Mouse (Mus musculus) MEL (cell line): Measurements from ENCODE around the gene Mcoln1. TPM values are rescaled to one million over a fixed set of nuclear protein-coding genes. Genes with fewer than 3 reads are reported as not detected.

ENCODE experiments used
- DNase-seq: peaks from one replicate; pipeline ENCODE4 v3.0.0; 2011; ENCODE audit warnings: low read depth, low spot score
- H3K27ac ChIP-seq: 2 replicates; pipeline ENCODE4 v1.5.1; 2012; ENCODE audit warnings: low read depth, mild to moderate bottlenecking, control low read depth, low read length, moderate library complexity; ENCODE audit not compliant: control insufficient read depth
- H3K27me3 ChIP-seq, 2 experiments: fragments of 150-350 bp in 1 of 2; sonication (generic) in 1 of 2; 2 replicates each; pipeline ENCODE4 v1.6.1; 2012; ENCODE audit warnings: low read length in 2 of 2, mild to moderate bottlenecking in 2 of 2, improper control_type of control experiment in 1 of 2, moderate library complexity in 1 of 2; ENCODE audit not compliant: insufficient read depth in 2 of 2, control insufficient read depth in 1 of 2
- H3K36me3 ChIP-seq, 2 experiments: 2 replicates each; pipeline ENCODE4 v1.6.1; 2012 to 2014; ENCODE audit warnings: low read length in 2 of 2, improper control_type of control experiment in 1 of 2, inconsistent platforms in 1 of 2, mild to moderate bottlenecking in 1 of 2; ENCODE audit not compliant: insufficient read depth in 2 of 2, control insufficient read depth in 1 of 2
- H3K4me1 ChIP-seq, 2 experiments: fragments of 150-350 bp in 1 of 2; sonication (generic) in 1 of 2; 2 replicates each; pipeline ENCODE4 v1.6.1; 2012; ENCODE audit warnings: low read length in 2 of 2, improper control_type of control experiment in 1 of 2, mild to moderate bottlenecking in 1 of 2; ENCODE audit not compliant: insufficient read depth in 2 of 2, control insufficient read depth in 1 of 2
- H3K4me3 ChIP-seq, 2 experiments: fragments of 150-350 bp in 1 of 2; sonication (generic) in 1 of 2; 2 replicates each; pipeline ENCODE4 v1.5.1; 2012; ENCODE audit warnings: low read depth in 2 of 2, low read length in 2 of 2, mild to moderate bottlenecking in 2 of 2, moderate library complexity in 2 of 2, control low read depth in 1 of 2, improper control_type of control experiment in 1 of 2; ENCODE audit not compliant: control insufficient read depth in 1 of 2, insufficient read depth in 1 of 2
- H3K79me2 ChIP-seq: 2 replicates; pipeline ENCODE4 v1.6.1; 2012; ENCODE audit warnings: mild to moderate bottlenecking, low read length, moderate library complexity; ENCODE audit not compliant: control insufficient read depth, poor library complexity, insufficient read depth
- H3K9ac ChIP-seq: 2 replicates; pipeline ENCODE4 v1.6.1; 2012; ENCODE audit warnings: low read depth, mild to moderate bottlenecking, control low read depth, low read length, moderate library complexity; ENCODE audit not compliant: control insufficient read depth, poor library complexity, severe bottlenecking
- H3K9me3 ChIP-seq: fragments of 150-350 bp; sonication (generic); replicated peaks from 2 replicates; pipeline ENCODE4 v1.6.1; 2012; ENCODE audit warnings: mild to moderate bottlenecking, low read length, improper control_type of control experiment, moderate library complexity; ENCODE audit not compliant: insufficient read depth
- BHLHE40 ChIP-seq: IDR thresholded peaks from 2 replicates; pipeline ENCODE4 v1.6.1; 2012; ENCODE audit warnings: low read depth, mild to moderate bottlenecking, inconsistent platforms, low read length, improper control_type of control experiment, borderline replicate concordance
- CHD1 ChIP-seq: IDR thresholded peaks from 2 replicates; pipeline ENCODE4 v1.6.1; 2012; ENCODE audit warnings: low read depth, mild to moderate bottlenecking, inconsistent platforms, low read length, improper control_type of control experiment
- CTCF ChIP-seq, 3 experiments: IDR thresholded peaks in 2 of 3; conservative IDR thresholded peaks in 1 of 3; 2 replicates each; pipeline ENCODE4 v1.5.1; 2011 to 2012; ENCODE audit warnings: low read length in 3 of 3, low read depth in 2 of 3, mild to moderate bottlenecking in 2 of 3, improper control_type of control experiment in 1 of 3, inconsistent platforms in 1 of 3, mixed read lengths in 1 of 3, moderate library complexity in 1 of 3; ENCODE audit not compliant: control insufficient read depth in 1 of 3, insufficient read depth in 1 of 3, poor library complexity in 1 of 3, severe bottlenecking in 1 of 3
- E2F4 ChIP-seq: IDR thresholded peaks from 2 replicates; pipeline ENCODE4 v1.6.1; 2011; ENCODE audit warnings: low read depth, low read length, improper control_type of control experiment, borderline replicate concordance
- ELF1 ChIP-seq: IDR thresholded peaks from 2 replicates; pipeline ENCODE4 v1.6.1; 2014; ENCODE audit warnings: low read depth, mild to moderate bottlenecking, inconsistent platforms, low read length, improper control_type of control experiment, moderate library complexity
- ETS1 ChIP-seq: IDR thresholded peaks from 2 replicates; pipeline ENCODE4 v1.6.1; 2012; ENCODE audit warnings: low read depth, mild to moderate bottlenecking, inconsistent platforms, low read length, improper control_type of control experiment, moderate library complexity
- GATA1 ChIP-seq: IDR thresholded peaks from 2 replicates; pipeline ENCODE4 v1.6.1; 2011; ENCODE audit warnings: low read depth, low read length, improper control_type of control experiment
- HCFC1 ChIP-seq: IDR thresholded peaks from 2 replicates; pipeline ENCODE4 v1.6.1; 2012; ENCODE audit warnings: low read depth, mild to moderate bottlenecking, inconsistent platforms, low read length, improper control_type of control experiment, moderate library complexity
- JUND ChIP-seq: IDR thresholded peaks from 2 replicates; pipeline ENCODE4 v1.6.1; 2011; ENCODE audit warnings: low read depth, mild to moderate bottlenecking, improper control_type of control experiment, low read length
- KAT2A ChIP-seq: conservative IDR thresholded peaks from 2 replicates; pipeline ENCODE4 v1.6.1; 2012; ENCODE audit warnings: low read depth, low read length, improper control_type of control experiment, inconsistent platforms
- MAX ChIP-seq: IDR thresholded peaks from 2 replicates; pipeline ENCODE4 v1.6.1; 2011; ENCODE audit warnings: low read length, improper control_type of control experiment
- MEF2A ChIP-seq: IDR thresholded peaks from 2 replicates; pipeline ENCODE4 v1.6.1; 2014; ENCODE audit warnings: low read depth, mild to moderate bottlenecking, inconsistent platforms, low read length, improper control_type of control experiment; ENCODE audit not compliant: poor library complexity, insufficient replicate concordance, severe bottlenecking; ENCODE audit errors: extremely low read depth
- MYB ChIP-seq: IDR thresholded peaks from 2 replicates; pipeline ENCODE4 v1.6.1; 2011; ENCODE audit warnings: mild to moderate bottlenecking, low read depth, low read length, improper control_type of control experiment
- MYC ChIP-seq: IDR thresholded peaks from 2 replicates; pipeline ENCODE4 v1.6.1; 2011; ENCODE audit warnings: low read depth, mild to moderate bottlenecking, low read length, improper control_type of control experiment, moderate library complexity
- NRF1 ChIP-seq: IDR thresholded peaks from 2 replicates; pipeline ENCODE4 v1.6.1; 2014; ENCODE audit warnings: low read depth, mild to moderate bottlenecking, inconsistent platforms, low read length, improper control_type of control experiment, moderate library complexity; ENCODE audit not compliant: poor library complexity, insufficient read depth, severe bottlenecking
- POLR2AphosphoS5 ChIP-seq: IDR thresholded peaks from 2 replicates; pipeline ENCODE4 v1.6.1; 2012; ENCODE audit warnings: low read depth, borderline replicate concordance, mild to moderate bottlenecking, inconsistent platforms, low read length, moderate library complexity, mixed read lengths
- RAD21 ChIP-seq: IDR thresholded peaks from 2 replicates; pipeline ENCODE4 v1.6.1; 2011; ENCODE audit warnings: mild to moderate bottlenecking, low read depth, low read length, improper control_type of control experiment
- RCOR1 ChIP-seq: IDR thresholded peaks from 2 replicates; pipeline ENCODE4 v1.6.1; 2012; ENCODE audit warnings: low read depth, mild to moderate bottlenecking, inconsistent platforms, low read length, improper control_type of control experiment
- SIN3A ChIP-seq: IDR thresholded peaks from 2 replicates; pipeline ENCODE4 v1.6.1; 2012; ENCODE audit warnings: low read length, improper control_type of control experiment, inconsistent platforms
- TAL1 ChIP-seq: IDR thresholded peaks from 2 replicates; pipeline ENCODE4 v1.6.1; 2012; ENCODE audit warnings: mild to moderate bottlenecking, inconsistent platforms, low read length, moderate library complexity, mixed read lengths
- TBP ChIP-seq: IDR thresholded peaks from 2 replicates; pipeline ENCODE4 v1.8.0; 2011; ENCODE audit warnings: low read depth, low read length, improper control_type of control experiment
- UBTF ChIP-seq: IDR thresholded peaks from 2 replicates; pipeline ENCODE4 v1.6.1; 2012; ENCODE audit warnings: low read depth, mild to moderate bottlenecking, inconsistent platforms, low read length, improper control_type of control experiment, moderate library complexity, borderline replicate concordance; ENCODE audit not compliant: insufficient read depth
- USF1 ChIP-seq: IDR thresholded peaks from 2 replicates; pipeline ENCODE4 v1.6.1; 2014; ENCODE audit warnings: low read depth, mild to moderate bottlenecking, inconsistent platforms, low read length, improper control_type of control experiment, moderate library complexity
- ZNF384 ChIP-seq: IDR thresholded peaks from 2 replicates; pipeline ENCODE4 v1.6.1; 2012; ENCODE audit warnings: low read depth, mild to moderate bottlenecking, inconsistent platforms, low read length, improper control_type of control experiment
- polyA plus RNA-seq, 2 experiments: library from polyadenylated mRNA; stranded (reverse) in 1 of 2; unstranded in 1 of 2; fragments of >175 nt in 1 of 2; fragments of >200 nt in 1 of 2; gene quantifications; 2 replicates each; pipeline versions ENCODE4 v1.2.1 to v1.2.4; 2012; ENCODE audit warnings: low replicate concordance in 2 of 2, low read depth in 1 of 2; ENCODE audit not compliant: insufficient read length in 2 of 2, insufficient read depth in 1 of 2, missing spikeins in 1 of 2
- total RNA-seq: library from RNA; depleted of rRNA; stranded (reverse); fragments of 300-350 nt; gene quantifications from 2 replicates; pipeline ENCODE4 v1.2.3, GENCODE M21; 2012

Gene Mcoln1
- total and polyA plus RNA-seq, 3 experiments: 18.0 to 47.6 TPM; not detected in 1

DNA sequence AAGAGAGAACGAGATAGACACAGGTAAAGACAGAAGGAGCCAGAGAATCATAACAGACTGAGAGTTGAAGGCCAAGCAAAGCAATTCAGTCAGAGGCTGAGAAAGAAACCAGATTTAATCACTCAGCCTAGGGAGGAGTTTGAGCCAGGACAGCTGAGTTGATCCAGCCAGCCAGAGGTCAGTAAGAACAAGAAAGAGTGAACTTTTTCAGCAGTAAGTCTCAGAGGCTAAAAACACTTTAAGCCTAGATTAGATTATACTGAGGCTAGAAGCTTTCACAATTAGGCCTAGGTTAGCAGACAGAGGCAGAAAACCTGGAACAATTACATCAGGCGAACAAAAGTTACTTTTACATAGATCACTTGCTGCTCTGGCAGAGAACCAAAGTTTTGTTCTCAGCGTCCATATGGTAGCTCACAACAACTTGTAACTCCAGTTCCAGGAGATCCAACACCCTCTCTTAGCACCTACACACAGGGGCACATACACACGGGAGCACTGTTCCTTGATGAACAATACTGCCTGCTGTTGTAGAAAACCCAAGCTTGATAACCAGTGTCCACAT lies 20.0 kb upstream of the Mcoln1 start:
- Histone ChIP-seq H3K36me3 (peaks cover 0 to 10% of the 10 kb centered on the region in 2 experiments; a peak in 1 of 4 replicates), H3K4me3 (no peak overlapping the region), H3K4me1 (peaks cover 0 to 10% of the 10 kb centered on the region in 2 experiments; a peak in 2 of 4 replicates), H3K79me2 (no peaks in the 10 kb centered on the region), H3K27ac (no peak overlapping the region), H3K9ac (no peak overlapping the region), H3K27me3 (no peaks in the 10 kb centered on the region), H3K9me3 (no peaks in the 10 kb centered on the region)
- no peak for TF ChIP-seq MAX
- TF ChIP-seq HCFC1: no peak
- TF ChIP-seq TBP: no peak
- no peak for TF ChIP-seq UBTF
- no peak for TF ChIP-seq ZNF384
- TF ChIP-seq USF1: no peak
- DNase-seq: no peak

DNA sequence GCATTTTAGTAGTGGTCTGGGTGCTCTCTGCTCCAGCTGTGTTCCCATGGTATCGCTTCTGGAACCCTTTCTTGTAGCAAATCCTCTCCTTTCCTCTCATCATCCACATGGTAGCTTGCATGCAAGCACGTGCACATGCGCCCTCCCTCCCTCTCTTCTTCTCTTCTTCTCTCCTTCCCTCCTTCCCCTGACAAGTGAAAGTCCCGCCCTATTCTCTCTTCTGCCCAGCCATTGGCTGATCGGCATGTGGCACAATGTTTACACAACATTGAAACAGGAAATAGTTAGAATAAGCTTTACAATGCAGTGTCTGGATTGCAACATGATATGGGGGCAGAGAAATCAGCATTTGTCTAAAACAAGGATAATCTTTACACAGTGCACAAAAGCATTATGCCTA lies 18.7 kb upstream of the Mcoln1 start:
- H3K9me3 ChIP-seq: no peaks in the 10 kb centered on the region
- H3K36me3 ChIP-seq: peaks cover 0 to 10% of the 10 kb centered on the region in 2 experiments; a peak in 1 of 4 replicates
- H3K79me2 ChIP-seq: no peaks in the 10 kb centered on the region
- peaks cover 0 to 10% of the 10 kb centered on the region in 2 experiments; a peak in 2 of 4 replicates for H3K4me1 ChIP-seq
- no peak for TF ChIP-seq POLR2AphosphoS5
- no peak for TF ChIP-seq TAL1
- TF ChIP-seq MYC: peak; percentile 90
- no peak for TF ChIP-seq MEF2A
- no peak for TF ChIP-seq TBP
- no peak for TF ChIP-seq ETS1
- 0 out of 2 replicates have a peak, but pooled peaks have one; percentile 47 for TF ChIP-seq ELF1
- no peak for TF ChIP-seq RCOR1
- TF ChIP-seq MAX: peak; percentile 98
- no peak for TF ChIP-seq CHD1
- no peak for TF ChIP-seq KAT2A
- peak; percentile 82 for TF ChIP-seq BHLHE40
- TF ChIP-seq MYB: no peak
- peak; percentile 53 for TF ChIP-seq HCFC1
- no peak for TF ChIP-seq GATA1
- peak; percentile 99 for TF ChIP-seq SIN3A
- TF ChIP-seq NRF1: peak; percentile 50
- no peak for TF ChIP-seq E2F4
- TF ChIP-seq JUND: no peak
- TF ChIP-seq RAD21: no peak
- no peak for TF ChIP-seq CTCF (IDR thresholded peaks at IDR 0.05 in 2 of 3, conservative IDR thresholded peaks at IDR 0.05 in 1 of 3; ENCODE audit: control insufficient read depth in 1 of 3, insufficient read depth in 1 of 3, low read depth in 2 of 3, low read length in 3 of 3, poor library complexity in 1 of 3, severe bottlenecking in 1 of 3)
- H3K27ac ChIP-seq: no peak overlapping the region; the same call in 1 of the 2 replicates
- H3K9ac ChIP-seq: no peak overlapping the region
- no peak overlapping the region; a peak in 1 of 4 replicates for H3K4me3 ChIP-seq
- H3K27me3 ChIP-seq: no peaks in the 10 kb centered on the region
- peak; percentile 83 for DNase-seq
